Mouse (Mus musculus) B cell, adult 67 days (primary cell): ENCODE data around the gene Zfp112. TPM values are rescaled to one million over a fixed set of nuclear protein-coding genes. Genes with fewer than 3 reads are reported as not detected.

ENCODE experiments used
- total RNA-seq, 2 experiments: library from RNA; stranded (reverse); gene quantifications; 4 replicates each; pipeline ENCODE4 v1.2.4; 2023

Zfp112 gene
- total RNA-seq, result 1 to 10 TPM; 3.0 to 3.7 TPM

GRCm38 (mm10) chr7:24112156-24112856 is at the start of gene Zfp112:
TSS of gene Zfp112 (plus strand) at chr7:24112314.

DNA sequence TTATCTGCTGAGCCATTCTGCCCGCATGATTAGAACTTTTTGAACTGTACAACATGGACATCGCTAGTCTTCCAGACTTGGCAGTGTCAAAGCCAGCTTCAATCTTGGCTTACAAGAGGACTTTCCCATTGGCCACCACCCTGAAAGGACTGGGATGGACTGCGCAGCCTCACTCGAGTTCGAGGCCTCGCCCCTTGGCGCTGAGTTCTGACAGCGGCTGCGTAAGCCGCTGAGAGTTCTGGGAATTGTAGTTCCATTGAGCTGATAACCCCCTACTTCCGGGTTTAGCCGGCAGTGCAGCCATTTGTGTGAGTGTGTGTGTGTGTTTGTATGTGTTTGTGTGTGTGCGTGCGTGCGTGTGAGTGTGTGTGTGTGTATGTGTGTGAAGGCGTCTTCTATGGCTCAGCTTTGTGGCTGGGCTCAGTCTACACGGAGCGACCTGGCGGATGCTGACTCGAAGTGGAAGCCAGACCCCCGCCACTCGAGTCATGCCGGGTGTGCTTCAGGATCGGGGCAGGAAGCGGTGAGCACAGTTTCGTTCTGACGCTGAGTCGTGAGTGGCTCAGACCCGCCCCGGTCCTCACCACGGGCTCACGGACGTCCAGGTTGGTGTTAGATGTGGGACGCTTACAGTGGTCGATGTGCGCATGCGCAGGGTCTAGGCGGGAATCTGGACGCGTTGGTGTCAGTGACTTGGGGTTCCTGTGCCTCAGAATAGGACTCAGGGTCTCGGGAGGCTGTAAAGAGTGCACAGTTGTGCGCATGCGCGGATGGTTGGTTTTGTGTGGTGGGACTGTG is 30.3 kb upstream of the Zfp112 start, which contains the start of gene Zfp180:
Gene Zfp180 (plus strand): TSS at position 291 of the 798 bp plus-strand sequence.

DNA sequence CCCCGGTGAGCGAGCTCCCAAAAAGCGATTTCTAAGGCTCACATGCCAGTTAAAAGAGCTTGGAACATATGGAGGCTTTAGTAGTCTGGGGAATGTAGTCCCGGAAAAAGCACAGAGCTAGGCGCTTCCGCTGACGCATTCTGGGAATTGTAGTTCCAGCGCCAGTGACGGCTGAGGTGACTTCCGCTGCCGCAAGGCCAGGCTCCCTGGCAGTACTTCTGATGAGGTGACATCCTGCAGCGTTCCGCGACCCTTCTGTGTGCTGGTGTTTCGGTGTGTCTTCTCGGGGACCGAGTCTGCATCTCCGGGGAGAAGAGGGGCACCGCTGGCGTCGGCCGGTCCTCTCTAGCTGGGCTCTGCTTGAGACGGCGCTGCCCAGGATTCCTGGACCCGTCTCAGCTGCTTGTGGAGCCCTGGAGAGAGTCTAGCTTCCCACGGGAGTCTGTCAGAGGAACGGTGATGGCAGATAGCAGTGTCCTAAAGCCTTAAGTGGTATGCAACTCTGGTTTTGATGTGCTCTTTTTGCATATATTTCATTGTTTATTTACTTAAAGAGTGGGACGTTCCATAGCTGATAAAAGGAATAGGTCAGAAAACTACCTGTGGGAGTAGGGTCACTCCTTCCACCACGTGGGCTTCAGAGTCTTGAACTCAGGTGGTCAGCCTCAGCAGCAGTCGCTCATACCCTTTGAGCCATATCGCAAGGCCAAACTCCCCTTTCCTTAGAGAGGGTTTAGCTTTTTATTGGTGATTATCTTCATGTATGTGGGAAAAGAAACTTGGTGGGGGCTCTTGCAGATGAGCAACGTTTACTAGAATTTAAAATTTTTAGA is 22.1 kb downstream of the Zfp112 start, which contains the start of gene Zfp235:
Gene Zfp235 (plus strand): TSS at position 174 of the 833 bp plus-strand sequence.

DNA sequence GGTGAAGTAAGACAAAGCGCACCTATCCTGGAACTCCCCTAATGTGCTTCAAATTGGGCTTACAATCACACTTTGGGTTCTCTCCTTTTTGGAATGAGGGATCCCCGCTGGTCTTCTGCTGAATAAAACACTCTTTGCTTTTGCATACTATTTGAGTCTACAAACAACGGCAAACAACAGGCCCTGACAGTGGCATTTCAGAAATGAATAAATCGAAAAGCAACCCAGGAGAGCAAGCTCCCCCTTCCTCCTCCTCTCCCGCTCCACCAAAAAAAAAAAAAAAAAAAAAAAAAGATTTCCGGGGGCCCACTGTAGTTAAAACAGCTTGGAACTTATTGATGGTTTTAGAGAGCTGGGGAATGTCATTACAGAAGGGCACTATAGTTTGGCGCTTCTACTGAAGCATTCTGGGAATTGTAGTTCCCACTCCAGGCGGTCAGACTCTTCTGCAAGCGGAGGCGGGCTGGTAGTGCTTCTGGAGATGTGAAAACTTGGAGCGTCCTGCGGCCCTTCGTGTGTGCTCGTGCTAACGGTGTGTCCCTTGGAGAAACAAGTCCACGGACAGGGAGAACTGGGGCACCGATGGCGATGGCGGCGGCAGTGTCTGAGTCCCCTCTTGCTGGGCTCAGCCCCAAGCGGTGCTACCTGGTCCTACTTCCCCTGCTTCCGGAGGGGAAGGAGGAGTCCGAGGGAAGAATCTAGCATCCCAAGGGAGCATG is 62.7 kb downstream of the Zfp112 start, which contains the start of gene Zfp114:
Gene Zfp114 (plus strand): TSS at position 443 of the 719 bp plus-strand sequence.

Other genes with a start within 250 kb of the Zfp112 start
- not detected for gene Vmn1r177, start 245.9 kb upstream of the Zfp112 start, total RNA-seq
- gene Vmn1r178, start 220.3 kb upstream of the Zfp112 start, total RNA-seq, result not detected
- not detected for gene Vmn1r179, start 185.3 kb upstream of the Zfp112 start, total RNA-seq
- not detected for gene Vmn1r180, start 161.7 kb upstream of the Zfp112 start, total RNA-seq
- gene Vmn1r181, start 137.7 kb upstream of the Zfp112 start, total RNA-seq, result not detected
- not detected for gene V1rd19, start 110.6 kb upstream of the Zfp112 start, total RNA-seq
- not detected for gene Vmn1r183, start 59.1 kb upstream of the Zfp112 start, total RNA-seq
- 10 to 100 TPM; 29.0 to 34.1 TPM for gene Zfp180, start 30.4 kb upstream of the Zfp112 start, total RNA-seq
- 1 to 10 TPM; 8.0 to 9.7 TPM for gene Zfp235, start 21.9 kb downstream of the Zfp112 start, total RNA-seq
- under 1 TPM in 1 of 2 experiments, not detected in 1; 0.15 TPM for gene Zfp114, start 62.7 kb downstream of the Zfp112 start, total RNA-seq
- under 1 TPM in 1 of 2 experiments, not detected in 1; 0.35 TPM for gene Zfp111, start 99.1 kb downstream of the Zfp112 start, total RNA-seq
- 1 to 10 TPM in 1 of 2 experiments, under 1 TPM in 1; 0.36 to 2.6 TPM for gene Zfp109, start 125.2 kb downstream of the Zfp112 start, total RNA-seq
- not detected for gene Zfp108, start 142.5 kb downstream of the Zfp112 start, total RNA-seq
- gene Zfp93, start 158.1 kb downstream of the Zfp112 start, total RNA-seq, result under 1 TPM; 0.33 to 0.46 TPM
- 10 to 100 TPM; 10.7 to 11.3 TPM for gene Zfp61, start 188.9 kb downstream of the Zfp112 start, total RNA-seq
- 10 to 100 TPM in 1 of 2 experiments, 1 to 10 TPM in 1; 6.4 to 14.3 TPM for gene Zfp94, start 204.4 kb downstream of the Zfp112 start, total RNA-seq
- not detected for gene Tescl, start 221.6 kb downstream of the Zfp112 start, total RNA-seq
- not detected for gene Lypd5, start 236.9 kb downstream of the Zfp112 start, total RNA-seq